Mouse (Mus musculus): Measurements from ENCODE around the gene Dach1. TPM values are rescaled to one million over a fixed set of nuclear protein-coding genes. Genes with fewer than 3 reads are reported as not detected.

The Dach1 gene
- polyA plus RNA-seq, 1 experiment from 2014 or later = 9.4 TPM

DNA sequence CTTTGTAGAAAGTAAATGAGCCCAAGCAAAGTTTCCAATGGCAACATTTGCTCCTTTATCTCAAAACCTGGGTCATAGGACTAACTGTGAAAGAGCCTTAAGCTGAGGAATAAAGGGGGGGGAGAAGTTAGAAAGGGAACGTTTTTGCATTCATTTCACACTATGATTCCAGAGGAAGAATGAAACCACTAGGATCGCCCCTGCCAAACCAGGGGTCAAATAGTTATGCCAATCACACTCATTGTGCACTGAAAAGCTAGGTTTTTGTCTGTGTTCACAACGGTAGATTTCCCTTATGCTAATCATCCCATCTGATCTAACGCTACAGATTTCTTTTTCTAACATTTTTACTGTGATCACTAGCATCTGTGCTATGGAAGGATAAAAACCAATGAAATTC is 415.2 kb downstream of the Dach1 start:
- Histone ChIP-seq H3K36me3 (replicated peaks) (no peaks in the 10 kb centered on the region), H3K27ac (replicated peaks) (no peak overlapping the region), H3K4me3 (no peak overlapping the region), H3K27me3 (replicated peaks; ENCODE audit: low read depth, poor library complexity, severe bottlenecking) (no peaks in the 10 kb centered on the region), H3K4me1 (no peaks in the 10 kb centered on the region), H3K9me3 (no peaks in the 10 kb centered on the region)
- DNase-seq (ENCODE audit: low spot score) = no peak
- 52% methylated on average over 4 of the region's 4 CpGs for WGBS

DNA sequence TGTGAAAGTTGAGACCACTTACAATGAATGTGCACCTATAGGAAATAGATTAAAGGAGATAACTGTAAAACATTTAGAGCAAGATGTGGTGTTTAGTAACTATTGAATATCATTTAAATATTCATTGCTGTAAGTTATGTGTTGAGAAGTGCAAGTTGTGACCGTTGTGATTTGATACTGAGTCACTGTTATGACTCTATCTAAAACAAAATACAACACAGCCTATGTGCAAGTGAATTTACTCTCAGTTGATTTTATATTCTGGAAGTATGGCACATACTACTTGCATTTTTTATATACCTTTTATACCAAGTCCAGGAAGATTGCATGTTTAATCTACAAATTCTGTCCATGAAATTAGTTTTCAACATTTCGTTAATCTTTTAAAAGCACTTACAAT is 415.6 kb downstream of the Dach1 start:
- Histone ChIP-seq H3K4me3 (no peak overlapping the region), H3K36me3 (replicated peaks) (no peaks in the 10 kb centered on the region), H3K27me3 (replicated peaks; ENCODE audit: low read depth, poor library complexity, severe bottlenecking) (no peaks in the 10 kb centered on the region), H3K9me3 (no peaks in the 10 kb centered on the region), H3K4me1 (no peaks in the 10 kb centered on the region), H3K27ac (replicated peaks) (no peak overlapping the region)
- no peak for DNase-seq (ENCODE audit: low spot score)
- 78% methylated on average over 2 of the region's 2 CpGs for WGBS

- DNase-seq (ENCODE audit: low spot score) = no peak
- Histone ChIP-seq H3K4me1 (no peaks in the 10 kb centered on the region), H3K27ac (replicated peaks) (no peak overlapping the region), H3K27me3 (replicated peaks; ENCODE audit: low read depth, poor library complexity, severe bottlenecking) (no peaks in the 10 kb centered on the region), H3K9me3 (no peaks in the 10 kb centered on the region), H3K4me3 (no peak overlapping the region), H3K36me3 (replicated peaks) (no peaks in the 10 kb centered on the region)
- 91% methylated on average over 2 of the region's 2 CpGs for WGBS
Measured at GRCm38 (mm10) chr14:97743252-97743651, 426.3 kb downstream of the Dach1 start.

DNA sequence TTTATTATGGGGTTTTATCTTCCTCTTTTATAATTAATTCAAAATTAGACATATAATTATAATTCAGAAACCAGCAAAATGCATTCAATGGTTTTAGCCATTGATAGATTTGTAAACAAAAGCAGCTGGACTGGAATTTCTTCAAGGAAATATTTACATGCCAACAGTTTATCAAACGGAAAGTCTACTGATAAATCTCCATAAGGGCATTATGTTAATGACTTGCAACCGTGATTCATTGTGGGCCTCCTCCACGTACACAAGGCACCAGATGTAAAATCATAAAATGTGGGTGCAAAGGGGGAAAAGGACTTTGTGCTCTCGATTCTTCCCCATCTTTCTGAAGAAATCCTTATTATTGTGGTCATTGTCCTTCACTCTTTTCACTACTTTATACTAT is 426.8 kb downstream of the Dach1 start:
- Histone ChIP-seq H3K36me3 (replicated peaks) (no peaks in the 10 kb centered on the region), H3K9me3 (no peaks in the 10 kb centered on the region), H3K4me1 (no peaks in the 10 kb centered on the region), H3K27ac (replicated peaks) (no peak overlapping the region), H3K4me3 (no peak overlapping the region), H3K27me3 (replicated peaks; ENCODE audit: low read depth, poor library complexity, severe bottlenecking) (no peaks in the 10 kb centered on the region)
- DNase-seq (ENCODE audit: low spot score) = no peak
- 87% methylated on average over 4 of the region's 4 CpGs for WGBS

Measured in embryonic facial prominence, embryonic 10.5 days (tissue).